Mouse (Mus musculus) hindbrain, embryonic 14.5 days (tissue): ENCODE data around the gene Wrap73. TPM values are rescaled to one million over a fixed set of nuclear protein-coding genes. Genes with fewer than 3 reads are reported as not detected.

Experiments
- ATAC-seq: fragments of 200-750 bp; cut with Nextera tagmentation; 2 replicates; pipeline ENCODE4 v1.8.0; 2017; ENCODE audit warnings: moderate number of reproducible peaks, mild to moderate bottlenecking, moderate TSS enrichment, moderate library complexity; ENCODE audit not compliant: low FRiP score
- DNase-seq: peaks from one replicate; pipeline ENCODE4 v3.0.0-alpha.2; 2015; ENCODE audit warnings: low spot score
- H3K27ac ChIP-seq: fragments of 300-500 bp; sonication (generic); 2 replicates; pipeline ENCODE4 v1.5.1; 2014; ENCODE audit warnings: mild to moderate bottlenecking, moderate library complexity
- H3K27me3 ChIP-seq: fragments of 300-500 bp; sonication (generic); 2 replicates; pipeline ENCODE4 v1.6.1; 2014; ENCODE audit warnings: mild to moderate bottlenecking, low read length, mixed read lengths; ENCODE audit not compliant: control insufficient read depth, insufficient read depth
- H3K36me3 ChIP-seq: fragments of 300-500 bp; sonication (generic); replicated peaks from 2 replicates; pipeline ENCODE4 v1.6.1; 2014; ENCODE audit not compliant: control insufficient read depth, insufficient read depth
- H3K4me1 ChIP-seq: fragments of 300-500 bp; sonication (generic); replicated peaks from 2 replicates; pipeline ENCODE4 v1.6.1; 2014; ENCODE audit warnings: antibody characterized with exemption, low read length, mixed read lengths; ENCODE audit not compliant: control insufficient read depth, insufficient read depth
- H3K4me2 ChIP-seq: fragments of 300-500 bp; sonication (generic); replicated peaks from 2 replicates; pipeline ENCODE4 v1.6.1; 2014; ENCODE audit warnings: mild to moderate bottlenecking, moderate library complexity
- H3K4me3 ChIP-seq: fragments of 300-500 bp; sonication (generic); replicated peaks from 2 replicates; pipeline ENCODE4 v1.5.1; 2014; ENCODE audit warnings: mild to moderate bottlenecking, low read length
- H3K9ac ChIP-seq: fragments of 300-500 bp; sonication (generic); 2 replicates; pipeline ENCODE4 v1.6.1; 2014
- H3K9me3 ChIP-seq: fragments of 300-500 bp; sonication (generic); 2 replicates; pipeline ENCODE4 v1.6.1; 2016; ENCODE audit warnings: low read length; ENCODE audit not compliant: control insufficient read depth
- WGBS: fragments of 180-500 bp; shearing (Covaris S2); extraction: QIAGEN DNeasy Blood & Tissue Kit; methylation state at CpG from one replicate; pipeline ENCODE4 v1.1.7; 2014; 5-methylcytosine and 5-hydroxymethylcytosine counted together
- polyA plus RNA-seq: library from polyadenylated mRNA; unstranded; fragments of >200 nt; fragmentation: Nextera tagmentation; extraction: Ambion mirVana; gene quantifications from 2 replicates; pipeline ENCODE4 v1.2.1, GENCODE M21; 2014

The Wrap73 gene
- polyA plus RNA-seq, 1 experiment from 2014 or later = 35.3 TPM

- no peak overlapping the region for H3K9ac ChIP-seq
- WGBS = 85% methylated on average over 4 of the region's 4 CpGs
- H3K27ac ChIP-seq = no peak overlapping the region
- H3K4me1 ChIP-seq = no peaks in the 10 kb centered on the region
- H3K9me3 ChIP-seq = no peaks in the 10 kb centered on the region
- H3K27me3 ChIP-seq = peaks cover 11% of the 10 kb centered on the region
- ATAC-seq (no peak), DNase-seq (no peak)
- no peaks in the 10 kb centered on the region for H3K36me3 ChIP-seq
- no peak overlapping the region for H3K4me2 ChIP-seq
- no peak overlapping the region for H3K4me3 ChIP-seq
These were observed 10.3 kb upstream of the Wrap73 start for GRCm38 (mm10) chr4:154131894-154132293.

- no peak for ATAC-seq
- H3K27me3 ChIP-seq = peaks cover 40% of the 10 kb centered on the region
These were observed 7.4 kb upstream of the Wrap73 start for GRCm38 (mm10) chr4:154134803-154135202.

GRCm38 (mm10) chr4:154137139-154137538 is 5.0 kb upstream of the Wrap73 start:
- Histone ChIP-seq H3K36me3 (no peaks in the 10 kb centered on the region), H3K4me2 (no peak overlapping the region), H3K27me3 (peaks cover 62% of the 10 kb centered on the region), H3K4me1 (peaks cover 19% of the 10 kb centered on the region), H3K27ac (no peak overlapping the region), H3K4me3 (no peak overlapping the region), H3K9me3 (no peaks in the 10 kb centered on the region), H3K9ac (no peak overlapping the region)
- DNase-seq (no peak), ATAC-seq (no peak)
- WGBS = 66% methylated on average over 5 of the region's 5 CpGs

More at GRCm38 (mm10) chr4:154134803-154135202, 7.4 kb upstream of the Wrap73 start:
- peaks cover 5% of the 10 kb centered on the region for H3K4me1 ChIP-seq
- no peak overlapping the region for H3K9ac ChIP-seq
- DNase-seq = no peak
- WGBS = 71% methylated on average over 4 of the region's 4 CpGs
- H3K27ac ChIP-seq = no peak overlapping the region
- no peak overlapping the region for H3K4me3 ChIP-seq
- no peaks in the 10 kb centered on the region for H3K36me3 ChIP-seq
- no peak overlapping the region for H3K4me2 ChIP-seq
- no peaks in the 10 kb centered on the region for H3K9me3 ChIP-seq

DNA sequence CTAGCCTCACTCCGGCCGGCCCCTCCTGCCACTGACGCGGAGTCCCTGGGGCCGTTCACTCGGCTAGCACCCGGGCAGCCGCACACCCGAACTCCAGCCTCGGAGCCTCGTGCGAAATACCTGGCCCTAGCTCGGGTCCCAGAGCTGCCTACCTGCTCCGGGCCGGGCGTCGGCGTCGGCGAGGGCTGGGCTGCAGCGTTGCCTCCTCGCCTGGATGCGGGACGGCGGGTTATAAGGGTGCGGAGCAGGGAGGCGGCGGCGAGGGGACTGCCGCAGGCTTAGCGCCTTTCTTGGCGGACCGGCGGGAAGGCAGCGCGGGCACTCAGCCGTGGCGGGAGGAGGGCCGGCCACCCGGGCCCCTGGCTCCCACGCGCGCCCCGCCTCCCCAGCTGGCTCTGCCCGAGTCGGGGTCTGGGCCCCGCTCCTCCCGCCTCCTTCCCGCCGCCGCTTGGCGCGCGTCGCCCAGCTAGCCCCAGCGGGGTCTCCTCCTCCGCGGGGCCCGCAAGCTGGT is 2.4 kb upstream of the Wrap73 start:
- 1% methylated on average over 50 of the region's 59 CpGs for WGBS
- H3K36me3 ChIP-seq = no peaks in the 10 kb centered on the region
- ATAC-seq (no peak), DNase-seq (no peak)
- H3K4me3 ChIP-seq = peak overlapping the region; percentile 41
- no peak overlapping the region for H3K27ac ChIP-seq
- H3K9ac ChIP-seq = peak overlapping the region; percentile 53
- H3K4me1 ChIP-seq = peaks cover 30% of the 10 kb centered on the region
- H3K4me2 ChIP-seq = peak overlapping the region; percentile 84
- H3K27me3 ChIP-seq = peaks cover 62% of the 10 kb centered on the region
- no peaks in the 10 kb centered on the region for H3K9me3 ChIP-seq

GRCm38 (mm10) chr4:154140182-154140212 is 2.2 kb upstream of the Wrap73 start, which contains the start of gene Trp73:
TSS of gene Trp73 (minus strand) at chr4:154140208.
- H3K27ac ChIP-seq = no peak within 1 kb of the TSS
- H3K27me3 ChIP-seq = peaks cover 62% of the 10 kb centered on the region
- no peak for DNase-seq
- peak within 1 kb of the TSS; percentile 53 for H3K9ac ChIP-seq
- ATAC-seq = no peak
- H3K4me3 ChIP-seq = peak within 1 kb of the TSS; percentile 41
- peak within 1 kb of the TSS; percentile 84 for H3K4me2 ChIP-seq
- no peaks in the 10 kb centered on the region for H3K9me3 ChIP-seq
- WGBS = 0% methylated on average over 4 of the region's 4 CpGs
- H3K4me1 ChIP-seq = peaks cover 30% of the 10 kb centered on the region
- no peaks in the 10 kb centered on the region for H3K36me3 ChIP-seq

DNA sequence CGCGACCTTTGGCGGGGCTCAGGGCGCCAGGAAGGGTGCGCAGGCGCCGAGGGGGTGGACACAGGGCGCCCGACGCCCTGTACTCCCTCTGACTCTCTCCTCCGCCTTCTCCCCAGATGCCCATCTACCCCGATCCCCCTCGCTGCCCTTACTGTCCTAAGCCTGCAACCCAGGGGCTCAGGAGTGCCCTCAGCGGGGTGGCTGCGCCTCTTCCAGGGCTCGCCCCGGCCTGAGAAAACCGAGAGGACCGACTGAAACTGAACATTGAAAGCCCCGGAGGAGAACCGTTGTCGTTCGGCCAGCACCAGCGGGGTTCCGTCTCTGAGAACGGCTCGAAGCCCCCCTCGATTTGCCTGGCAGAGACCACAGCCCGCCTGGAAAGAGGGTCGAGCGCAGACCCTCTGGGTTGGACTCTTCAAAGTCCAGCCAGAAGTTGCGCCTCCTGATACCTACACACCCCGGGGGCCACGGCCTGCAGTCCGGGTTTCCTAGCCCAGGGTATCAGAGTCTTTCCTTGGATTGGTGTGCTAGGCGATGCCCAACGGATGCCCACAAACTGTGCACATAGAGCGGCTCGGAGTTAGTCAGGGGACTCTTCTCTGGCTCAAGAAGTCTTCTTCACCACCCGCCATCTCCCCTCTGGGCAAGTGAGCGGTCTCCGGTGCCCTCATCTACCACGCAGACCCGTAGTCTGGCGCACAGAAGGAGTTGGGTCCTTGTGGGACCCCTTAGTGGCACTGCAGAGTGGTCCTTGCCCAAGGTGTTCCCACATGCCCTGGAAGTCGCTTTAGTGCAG is 1.8 kb upstream of the Wrap73 start:
- Histone ChIP-seq H3K36me3 (no peaks in the 10 kb centered on the region), H3K9me3 (no peaks in the 10 kb centered on the region), H3K27me3 (peaks cover 62% of the 10 kb centered on the region), H3K4me1 (peaks cover 30% of the 10 kb centered on the region), H3K9ac (peak overlapping the region; percentile 53), H3K4me3 (peak overlapping the region; percentile 41), H3K4me2 (peak overlapping the region; percentile 84), H3K27ac (no peak overlapping the region)
- DNase-seq (peak; percentile 26), ATAC-seq (no peak)
- 1% methylated on average over 45 of the region's 46 CpGs for WGBS

GRCm38 (mm10) chr4:154141009-154141867 is 934 bp upstream of the Wrap73 start:
- WGBS = 1% methylated on average over 42 of the region's 42 CpGs
- Histone ChIP-seq H3K36me3 (0 out of 2 replicates have a peak, but pooled peaks cover under 1% of the 10 kb centered on the region), H3K4me2 (peak overlapping the region; percentile 34; the same call in 1 of the 2 replicates), H3K4me1 (peaks cover 30% of the 10 kb centered on the region), H3K9me3 (no peaks in the 10 kb centered on the region), H3K27ac (no peak overlapping the region), H3K9ac (no peak overlapping the region), H3K27me3 (peaks cover 56% of the 10 kb centered on the region), H3K4me3 (no peak overlapping the region)
- DNase-seq = peak; percentile 32
- ATAC-seq = no peak

- WGBS = 81% methylated on average over 3 of the region's 3 CpGs
These were observed 2.5 kb downstream of the Wrap73 start for GRCm38 (mm10) chr4:154144712-154145111.

GRCm38 (mm10) chr4:154146342-154146741 is 4.2 kb downstream of the Wrap73 start:
- no peak for DNase-seq
- H3K9me3 ChIP-seq = no peaks in the 10 kb centered on the region
- H3K9ac ChIP-seq = no peak overlapping the region
- no peak overlapping the region for H3K4me3 ChIP-seq
- ATAC-seq = no peak
- H3K4me1 ChIP-seq = peaks cover 17% of the 10 kb centered on the region
- H3K4me2 ChIP-seq = no peak overlapping the region
- peaks cover 7% of the 10 kb centered on the region for H3K27me3 ChIP-seq
- no peak overlapping the region for H3K27ac ChIP-seq
- H3K36me3 ChIP-seq = peaks cover 34% of the 10 kb centered on the region
- 86% methylated on average over 10 of the region's 10 CpGs for WGBS

More at GRCm38 (mm10) chr4:154144712-154145111, 2.5 kb downstream of the Wrap73 start:
- peaks cover 20% of the 10 kb centered on the region for H3K36me3 ChIP-seq
- no peak overlapping the region for H3K4me3 ChIP-seq
- H3K9ac ChIP-seq = no peak overlapping the region
- peaks cover 23% of the 10 kb centered on the region for H3K27me3 ChIP-seq
- peaks cover 26% of the 10 kb centered on the region for H3K4me1 ChIP-seq
- H3K4me2 ChIP-seq = no peak overlapping the region
- no peak for ATAC-seq
- no peaks in the 10 kb centered on the region for H3K9me3 ChIP-seq
- DNase-seq = no peak
- H3K27ac ChIP-seq = no peak overlapping the region
